Mouse (Mus musculus): ENCODE data around the gene Lpar3.
"Not testable (repeated sequence)": the region's sequence is repeated elsewhere in the genome, so short reads cannot be mapped to it uniquely, and the experiment has no call there.

The Lpar3 gene

DNA sequence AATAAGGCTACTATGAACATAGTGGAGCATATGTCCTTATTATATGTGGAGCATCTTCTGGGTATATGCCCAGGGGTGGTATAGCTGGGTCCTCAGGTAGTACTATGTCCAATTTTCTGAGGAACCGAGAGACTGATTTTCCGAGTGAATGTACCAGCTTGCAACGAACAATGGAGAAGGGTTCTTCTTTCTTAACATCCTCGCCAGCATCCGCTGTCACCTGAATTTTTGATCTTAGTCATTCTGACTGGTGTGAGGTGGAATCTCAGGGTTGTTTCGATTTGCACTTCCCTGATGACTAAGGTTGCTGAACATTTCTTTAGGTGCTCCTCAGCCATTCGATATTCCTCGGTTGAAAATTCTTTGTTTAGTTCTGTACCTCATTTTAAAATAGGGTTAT lies 11.0 kb upstream of the Lpar3 start:
- not testable (repeated sequence) for DNase-seq (ENCODE audit: low spot score in 2 of 2)

- no peak for DNase-seq (ENCODE audit: low spot score in 2 of 2)
These were observed 9.5 kb upstream of the Lpar3 start for GRCm38 (mm10) chr3:146211141-146211747.

GRCm38 (mm10) chr3:146211964-146212363 lies 8.8 kb upstream of the Lpar3 start:
- no peak for DNase-seq (ENCODE audit: low spot score in 2 of 2)

DNA sequence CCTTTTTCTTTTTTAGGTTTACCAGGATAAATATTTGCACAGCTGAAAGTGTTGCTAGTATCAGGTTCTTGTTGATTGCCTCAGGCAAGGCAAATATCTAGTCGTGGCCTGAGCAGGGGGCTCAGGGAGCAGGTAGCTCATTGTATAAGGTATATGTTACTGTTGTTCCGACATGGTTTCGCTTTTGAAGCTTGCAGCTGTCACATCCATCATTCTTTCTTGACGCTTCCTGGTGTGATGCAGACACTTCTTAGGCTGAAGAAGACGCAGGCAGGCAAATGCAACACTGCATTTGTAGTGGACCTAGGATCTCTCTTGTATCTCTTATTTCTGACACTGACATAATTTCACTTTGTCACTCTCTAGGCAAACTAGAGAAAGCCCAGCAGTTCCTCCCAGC lies 7.4 kb upstream of the Lpar3 start:
- DNase-seq (ENCODE audit: low spot score in 2 of 2), result no peak

DNA sequence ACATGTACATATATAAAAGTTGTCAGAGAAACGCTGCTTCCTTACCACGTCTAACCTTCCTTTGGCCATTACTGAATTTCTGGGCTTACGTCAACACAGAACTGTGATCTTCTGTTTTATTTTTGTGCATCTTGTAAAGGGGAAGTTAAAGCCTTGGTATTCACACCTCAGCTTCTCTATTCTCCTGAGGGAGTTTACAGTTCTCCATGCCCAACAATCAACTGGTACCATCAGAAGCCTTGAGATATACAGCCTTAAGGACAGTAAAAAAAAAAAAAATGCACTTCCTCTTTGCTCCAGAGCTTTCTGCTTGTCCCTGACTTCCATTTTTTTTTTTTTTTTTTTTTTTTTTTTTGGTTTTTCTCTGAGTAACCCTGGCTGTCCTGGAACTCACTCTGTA lies 4.2 kb upstream of the Lpar3 start:
- DNase-seq (ENCODE audit: low spot score in 2 of 2), result no peak

DNA sequence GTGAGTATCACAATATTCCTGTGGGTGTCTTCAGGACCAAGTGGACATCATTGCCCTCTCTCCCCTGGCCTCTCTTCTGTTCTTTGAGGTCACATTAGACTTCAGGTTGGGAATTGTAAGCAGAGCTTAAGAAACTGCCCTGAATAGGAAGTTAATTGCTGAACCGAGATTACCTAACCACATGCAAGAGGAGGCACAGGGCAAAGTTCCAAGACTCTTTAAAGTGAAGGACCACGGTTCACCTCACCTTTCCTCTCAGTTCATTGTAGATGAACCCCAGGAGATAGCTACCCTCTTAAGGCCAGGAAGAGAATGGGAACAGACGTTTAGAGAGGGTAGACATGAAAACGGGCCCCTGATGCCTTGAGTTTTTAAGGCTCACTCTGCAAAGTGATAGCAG lies 3.5 kb downstream of the Lpar3 start:
- DNase-seq (ENCODE audit: low spot score in 2 of 2), result no peak

DNA sequence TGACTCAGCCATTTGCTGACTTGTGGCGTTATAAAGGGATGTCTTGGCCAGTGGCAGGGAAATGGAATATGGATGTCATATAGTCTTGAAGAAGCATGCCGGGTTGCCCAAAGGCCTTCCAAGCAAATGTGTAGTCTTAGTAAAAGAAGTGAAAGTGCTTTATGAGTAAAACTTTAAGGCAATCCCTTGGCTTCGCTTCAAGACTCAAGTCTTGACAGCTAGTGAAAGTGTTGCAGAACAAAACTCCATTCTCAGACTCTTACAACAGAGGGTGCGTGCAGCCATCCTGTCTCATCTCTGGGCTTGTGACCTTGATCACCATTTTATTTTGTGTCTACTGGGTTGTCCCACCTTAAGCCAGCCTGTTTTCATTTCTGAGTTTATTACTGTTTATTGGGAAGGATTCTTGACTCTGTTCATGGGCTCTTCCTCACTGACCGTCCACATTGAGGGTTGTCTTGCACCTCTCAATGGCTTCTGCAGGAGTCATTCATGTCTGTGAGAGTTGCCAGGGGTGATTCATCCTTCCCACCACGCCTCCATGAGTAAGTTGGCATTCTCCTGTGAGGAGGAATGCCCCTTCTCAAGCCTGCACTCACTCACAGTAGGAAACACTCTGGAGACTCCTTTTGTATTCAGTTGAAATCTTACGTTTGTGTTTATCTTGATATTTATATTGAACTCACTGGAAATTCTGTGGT lies 4.4 kb downstream of the Lpar3 start:
- DNase-seq (ENCODE audit: low spot score in 2 of 2), result no peak

DNA sequence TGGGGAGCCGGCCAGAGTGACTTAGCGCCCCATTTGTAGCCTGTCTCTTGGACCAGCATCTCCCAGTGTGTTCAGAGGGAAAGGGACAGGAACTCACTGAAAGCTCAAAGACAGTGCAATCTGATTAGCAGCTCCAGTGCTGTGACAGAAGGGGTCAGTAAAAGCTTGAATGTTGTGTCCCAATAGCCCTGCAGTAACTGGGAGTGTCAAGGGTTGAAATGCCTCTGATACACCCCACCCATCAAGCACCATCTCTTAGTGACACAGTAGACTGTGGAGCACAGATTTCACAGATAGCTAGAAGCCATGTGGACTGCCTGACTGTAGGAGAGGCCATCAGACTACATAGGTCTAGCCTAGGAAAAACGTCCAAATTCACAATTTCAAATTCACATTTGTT lies 6.7 kb downstream of the Lpar3 start:
- no peak for DNase-seq (ENCODE audit: low spot score in 2 of 2)

DNA sequence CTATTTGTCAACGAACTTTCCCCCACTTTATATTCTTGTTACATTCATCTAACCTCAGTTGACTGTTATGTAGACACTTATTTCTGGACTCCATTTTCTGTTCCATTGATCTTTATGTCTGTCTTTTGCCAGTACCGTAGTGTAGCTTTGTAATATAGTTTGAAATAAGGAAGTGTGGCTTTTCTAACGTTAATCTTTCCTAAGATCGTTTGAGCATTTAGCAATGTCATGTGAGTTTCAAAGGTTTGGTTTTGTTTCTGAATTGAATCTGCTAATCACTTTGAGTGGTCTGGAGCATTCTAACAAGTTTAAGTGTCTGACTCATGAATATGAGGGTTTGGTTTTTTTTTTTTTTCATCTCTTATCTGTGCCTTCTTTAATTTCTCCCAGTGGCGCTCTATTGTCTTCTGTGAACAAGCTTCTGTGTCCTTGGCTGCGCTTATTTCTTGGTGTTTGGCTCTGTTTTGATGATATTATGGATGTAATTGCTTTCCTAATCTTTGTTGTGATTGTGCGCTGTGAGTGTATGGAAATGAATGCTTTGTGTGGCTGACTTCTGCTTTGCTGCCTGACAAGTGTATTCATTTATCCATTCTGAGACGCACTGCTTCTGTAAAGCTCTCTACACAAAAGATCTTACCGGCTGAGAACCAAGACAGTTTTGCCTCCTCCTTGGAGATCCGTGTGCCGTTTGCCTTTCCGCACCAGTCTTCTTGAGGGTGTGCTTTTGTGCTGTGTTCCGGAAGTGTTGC lies 8.0 kb downstream of the Lpar3 start:
- DNase-seq (ENCODE audit: low spot score in 2 of 2), result no peak

DNA sequence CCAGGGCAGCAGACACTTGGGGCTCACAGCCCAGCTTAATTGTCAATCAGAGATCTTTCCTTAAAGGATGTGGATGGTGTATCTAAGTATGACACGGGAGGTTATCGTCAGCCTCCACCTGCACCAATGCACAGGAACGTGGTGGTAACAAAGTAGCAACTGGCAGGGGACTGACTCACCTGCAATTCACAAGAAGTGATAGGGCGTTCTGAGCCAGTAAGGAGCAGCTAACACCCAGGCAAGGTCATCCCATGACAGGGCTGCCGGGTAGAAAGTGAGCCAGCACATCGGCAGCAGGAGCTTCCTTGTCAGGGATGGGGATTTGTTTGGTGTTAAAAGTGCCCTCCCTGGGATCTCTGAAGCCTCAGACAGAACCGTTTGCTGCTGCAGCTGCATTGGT lies 11.9 kb downstream of the Lpar3 start:
- no peak for DNase-seq (ENCODE audit: low spot score in 2 of 2)

- no peak for DNase-seq (ENCODE audit: low spot score in 2 of 2)
These were observed 13.0 kb downstream of the Lpar3 start for GRCm38 (mm10) chr3:146233741-146234140.

GRCm38 (mm10) chr3:146234530-146234929 lies 13.8 kb downstream of the Lpar3 start:
- DNase-seq (ENCODE audit: low spot score in 2 of 2), result no peak

DNA sequence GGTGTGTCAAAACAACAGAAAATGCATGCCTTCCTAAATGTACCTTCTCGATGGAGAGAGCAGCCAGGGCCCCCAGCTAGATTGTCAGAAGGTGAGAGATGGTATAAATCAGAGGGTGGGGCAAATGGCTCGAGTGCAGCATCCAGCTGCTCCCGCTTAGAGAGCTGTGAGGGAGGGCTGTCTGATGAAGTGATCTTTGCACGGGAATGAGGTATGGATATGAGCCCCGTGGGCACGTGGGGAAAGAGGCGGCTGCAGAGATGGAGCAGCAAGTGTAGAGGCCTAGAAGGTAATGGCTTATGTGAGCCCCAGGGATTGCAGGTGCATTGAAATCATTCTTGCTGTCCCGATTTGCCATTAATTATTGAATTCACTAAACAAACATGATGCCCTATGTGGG lies 15.5 kb downstream of the Lpar3 start:
- DNase-seq (ENCODE audit: low spot score in 2 of 2), result no peak

GRCm38 (mm10) chr3:146237676-146238075 lies 16.9 kb downstream of the Lpar3 start:
- no peak for DNase-seq (ENCODE audit: low spot score in 2 of 2)

GRCm38 (mm10) chr3:146244630-146245029 lies 23.9 kb downstream of the Lpar3 start:
- no peak for DNase-seq (ENCODE audit: low spot score in 2 of 2)

- no peak for DNase-seq (ENCODE audit: low spot score in 2 of 2)
These were observed 25.8 kb downstream of the Lpar3 start for GRCm38 (mm10) chr3:146246557-146246956.

DNA sequence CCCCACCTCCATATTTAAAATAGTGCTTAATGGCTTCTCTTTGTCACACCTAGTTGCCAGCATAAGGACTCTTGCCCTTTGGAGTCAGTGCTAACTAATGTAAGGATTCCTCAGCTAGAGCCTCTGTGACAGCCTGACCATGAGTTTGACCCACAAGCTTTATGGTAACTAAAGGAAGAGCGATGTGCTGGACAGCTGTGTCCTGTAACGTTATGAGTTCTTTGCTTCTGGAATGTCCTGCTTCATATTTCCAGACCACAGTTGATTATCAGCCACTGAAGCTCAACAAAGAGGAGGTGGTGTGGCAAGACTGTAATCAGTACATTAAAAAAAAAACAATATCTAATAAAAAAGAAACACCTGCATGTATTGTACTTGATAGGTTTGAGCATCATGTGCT lies 26.2 kb downstream of the Lpar3 start:
- no peak for DNase-seq (ENCODE audit: low spot score in 2 of 2)

GRCm38 (mm10) chr3:146249895-146250294 lies 29.1 kb downstream of the Lpar3 start:
- DNase-seq (ENCODE audit: low spot score in 2 of 2), result no peak

DNA sequence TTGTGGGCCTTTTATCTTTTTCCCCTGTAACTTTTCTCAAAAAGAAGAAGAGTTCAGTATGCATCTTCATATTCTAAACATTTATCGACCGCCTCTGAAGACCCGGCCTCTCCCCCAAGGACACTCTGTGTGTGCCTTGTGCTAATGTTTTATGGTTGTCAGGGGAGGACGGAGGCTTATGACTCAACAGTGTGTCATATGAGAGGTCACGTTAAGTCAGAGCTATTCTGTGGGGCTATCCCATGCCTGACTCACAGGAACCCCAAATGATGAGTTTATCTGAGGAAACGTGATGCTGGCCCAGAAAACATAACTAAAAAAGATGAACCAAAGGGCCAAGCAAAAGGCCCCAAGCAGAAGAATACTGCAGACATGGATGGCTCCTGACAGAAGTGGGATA lies 31.0 kb downstream of the Lpar3 start:
- DNase-seq (ENCODE audit: low spot score in 2 of 2), result no peak

GRCm38 (mm10) chr3:146253736-146254320 lies 33.1 kb downstream of the Lpar3 start:
- no peak for DNase-seq (ENCODE audit: low spot score in 2 of 2)

DNA sequence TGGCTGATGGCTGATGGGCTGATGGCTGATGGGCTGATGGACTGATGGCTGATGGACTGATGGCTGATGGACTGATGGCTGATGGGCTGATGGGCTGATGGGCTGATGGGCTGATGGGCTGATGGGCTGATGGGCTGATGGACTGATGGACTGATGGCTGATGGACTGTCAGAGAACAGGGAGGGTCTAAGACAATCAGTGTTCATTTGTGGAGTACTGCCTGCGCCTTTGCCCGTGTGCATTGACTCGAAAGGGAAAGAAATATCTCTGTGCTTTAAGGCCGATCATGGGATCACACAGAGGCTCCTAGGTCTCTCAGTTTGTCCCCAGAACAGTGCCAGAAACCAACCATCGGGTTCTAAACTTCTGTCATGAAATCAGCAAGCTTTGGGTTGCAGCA lies 34.4 kb downstream of the Lpar3 start:
- no peak for DNase-seq (ENCODE audit: low spot score in 2 of 2)

GRCm38 (mm10) chr3:146257483-146258122 lies 36.8 kb downstream of the Lpar3 start:
- DNase-seq (ENCODE audit: low spot score in 2 of 2), result no peak

Data from frontal cortex, postnatal 25 days (tissue).